Mouse (Mus musculus) heart, adult 2 months (tissue): ENCODE measurements at regions not wholly inside any gene's neighbourhood (a gene's known extent, or its start where the extent isn't known, plus 50 kb on each side); places are given as distances from the start of the nearest gene placed in this dataset.
"Not testable (repeated sequence)": the region's sequence is repeated elsewhere in the genome, so short reads cannot be mapped to it uniquely, and the experiment has no call there.

Experiments used
- DNase-seq, 2 experiments: peaks; one replicate each; pipeline ENCODE4 v3.0.0; 2021
- H3K27ac ChIP-seq: fragments of 200-600 bp; 2 replicates; pipeline ENCODE4 v1.8.1; 2022
- H3K27me3 ChIP-seq: fragments of 200-500 bp; 2 replicates; pipeline ENCODE4 v1.6.1; 2012; ENCODE audit warnings: mild to moderate bottlenecking, low read length, inconsistent platforms, mixed read lengths; ENCODE audit not compliant: control insufficient read depth, insufficient read depth
- H3K36me3 ChIP-seq: fragments of 200-500 bp; 2 replicates; pipeline ENCODE4 v1.6.1; 2012; ENCODE audit warnings: low read length, inconsistent platforms; ENCODE audit not compliant: control insufficient read depth, insufficient read depth
- H3K4me1 ChIP-seq: fragments of 200-500 bp; 2 replicates; pipeline ENCODE4 v1.6.1; 2011; ENCODE audit warnings: low read length; ENCODE audit not compliant: control insufficient read depth, insufficient read depth
- H3K4me3 ChIP-seq: fragments of 200-600 bp; 2 replicates; pipeline ENCODE4 v1.8.1; 2022
- H3K79me2 ChIP-seq: fragments of 200-500 bp; replicated peaks from 2 replicates; pipeline ENCODE4 v1.6.1; 2012; ENCODE audit warnings: mild to moderate bottlenecking, inconsistent platforms, low read length, moderate library complexity, mixed read lengths; ENCODE audit not compliant: control insufficient read depth, insufficient read depth
- H3K9ac ChIP-seq: fragments of 200-500 bp; 2 replicates; pipeline ENCODE4 v1.6.1; 2012; ENCODE audit warnings: low read depth, mild to moderate bottlenecking, control low read depth, inconsistent platforms, low read length, mixed read lengths
- CTCF ChIP-seq: fragments of 200-600 bp; IDR thresholded peaks from 2 replicates; pipeline ENCODE4 v1.8.1; 2022; ENCODE audit warnings: antibody characterized with exemption, mild to moderate bottlenecking, moderate library complexity
- EP300 ChIP-seq: fragments of 200-500 bp; IDR thresholded peaks from 2 replicates; pipeline ENCODE4 v1.6.1; 2011; ENCODE audit warnings: low read depth, low read length, control low read depth; ENCODE audit not compliant: insufficient read depth
- POLR2A ChIP-seq: fragments of 200-500 bp; IDR thresholded peaks from 2 replicates; pipeline ENCODE4 v1.6.1; 2011; ENCODE audit warnings: mild to moderate bottlenecking, low read depth, low read length, control low read depth; ENCODE audit not compliant: insufficient read depth
- WGBS: fragments of 180-500 bp; shearing (Covaris S2); methylation state at CpG from one replicate; pipeline ENCODE4 v1.1.7; 2018; 5-methylcytosine and 5-hydroxymethylcytosine counted together
- intact Hi-C: fragments of 180-260 bp; cut with DNase I; formaldehyde crosslinking; loops from one replicate; pipeline ENCODE4 v1.15.1; 2025

DNA sequence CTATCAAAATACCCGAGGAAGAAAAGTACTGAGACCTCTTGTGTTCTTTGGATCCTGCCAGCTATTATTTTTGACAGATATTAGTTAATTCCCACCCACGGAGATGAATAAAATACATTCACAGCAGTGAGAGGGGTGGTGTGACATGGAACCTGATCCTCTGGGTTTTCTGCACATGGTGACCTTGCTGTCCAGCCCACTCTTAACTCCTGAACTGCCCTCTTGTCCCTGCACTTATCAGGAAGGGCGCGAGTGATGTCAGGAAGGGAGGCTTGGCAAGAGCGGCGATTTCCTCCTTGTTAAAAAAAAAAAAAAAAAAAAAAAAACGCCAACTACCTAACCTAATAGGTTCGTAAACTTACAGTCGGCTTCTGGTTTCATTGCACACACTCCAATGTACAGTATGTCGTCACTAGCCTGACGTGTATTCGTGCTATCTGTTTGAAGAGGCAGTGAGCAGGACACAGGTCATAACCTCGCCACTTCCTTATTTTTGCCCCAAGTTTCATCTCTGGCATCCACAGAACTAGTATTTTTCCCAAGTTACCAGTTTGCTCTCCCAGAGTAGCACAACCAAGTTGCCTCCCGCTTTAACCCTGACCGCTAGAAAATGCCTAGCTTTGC is 83.8 kb downstream of the Otx2 start:
- DNase-seq, result peak in 1 of 2 experiments; percentile 28
- Histone ChIP-seq H3K36me3 (no peaks in the 10 kb centered on the region), H3K27me3 (no peaks in the 10 kb centered on the region), H3K4me1 (peaks cover 3% of the 10 kb centered on the region), H3K4me3 (peak overlapping the region; percentile 32), H3K27ac (peak overlapping the region; percentile 4), H3K9ac (peak overlapping the region; percentile 19), H3K79me2 (no peaks in the 10 kb centered on the region)
- 14% methylated on average over 15 of the region's 15 CpGs for WGBS
- intact Hi-C loops, result no loop called here
- TF ChIP-seq EP300, result no peak
- TF ChIP-seq CTCF, result no peak
- TF ChIP-seq POLR2A, result no peak

DNA sequence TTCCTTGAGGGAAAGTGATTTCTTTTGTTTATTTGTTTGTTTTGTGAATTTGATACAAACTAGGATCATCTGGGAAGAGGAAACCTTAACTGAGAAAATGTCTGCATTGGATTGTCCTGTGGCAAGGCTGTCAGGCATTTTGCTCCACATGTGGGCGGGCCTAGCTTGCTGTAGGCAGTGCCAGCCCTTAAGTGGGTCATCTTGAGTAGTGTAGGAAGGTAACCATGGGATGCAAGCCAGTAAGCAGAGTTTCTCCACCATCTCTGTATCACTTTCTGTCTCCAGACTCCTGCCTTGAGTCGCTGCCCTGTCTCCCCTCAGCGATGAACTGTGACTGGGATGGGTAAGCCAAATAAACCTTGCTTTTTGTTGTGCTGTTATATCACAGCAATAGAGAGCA is 87.8 kb downstream of the Otx2 start:
- no peak for TF ChIP-seq CTCF
- TF ChIP-seq EP300, result no peak
- no peak for TF ChIP-seq POLR2A
- DNase-seq, result no peak
- Histone ChIP-seq H3K27ac (no peak overlapping the region), H3K4me3 (no peak overlapping the region), H3K36me3 (no peaks in the 10 kb centered on the region), H3K9ac (no peak overlapping the region), H3K27me3 (no peaks in the 10 kb centered on the region), H3K79me2 (no peaks in the 10 kb centered on the region), H3K4me1 (peaks cover 3% of the 10 kb centered on the region)
- intact Hi-C loops, result no loop called here
- WGBS, result 97% methylated on average over 3 of the region's 3 CpGs

DNA sequence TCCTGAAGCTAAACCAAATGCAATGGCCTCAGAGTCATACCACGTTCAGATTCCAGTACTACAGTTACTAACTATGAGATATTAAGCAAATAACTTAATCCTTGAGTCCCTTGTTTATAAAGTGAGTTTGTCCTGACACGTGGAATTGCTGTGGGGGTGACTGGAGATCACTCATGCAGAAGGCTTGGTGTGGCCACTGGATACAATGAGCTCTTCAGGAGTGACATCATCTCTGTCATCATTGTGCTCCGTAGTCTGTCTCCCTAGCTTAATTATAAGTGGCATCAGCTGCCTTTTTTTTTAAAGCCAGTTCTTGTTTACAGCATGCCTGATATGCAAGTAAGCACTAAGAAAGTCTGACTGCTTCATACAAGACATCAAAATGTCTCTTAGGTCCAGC is 89.0 kb downstream of the Otx2 start:
- intact Hi-C loops, result no loop called here
- TF ChIP-seq CTCF, result no peak
- TF ChIP-seq POLR2A, result no peak
- no peak for TF ChIP-seq EP300
- no peaks in the 10 kb centered on the region for H3K36me3 ChIP-seq
- DNase-seq, result no peak
- no peak overlapping the region for H3K27ac ChIP-seq
- H3K79me2 ChIP-seq, result no peaks in the 10 kb centered on the region
- no peaks in the 10 kb centered on the region for H3K27me3 ChIP-seq
- no peak overlapping the region for H3K9ac ChIP-seq
- H3K4me3 ChIP-seq, result no peak overlapping the region
- no peaks in the 10 kb centered on the region for H3K4me1 ChIP-seq
- WGBS, result 61% methylated on average over 3 of the region's 3 CpGs

DNA sequence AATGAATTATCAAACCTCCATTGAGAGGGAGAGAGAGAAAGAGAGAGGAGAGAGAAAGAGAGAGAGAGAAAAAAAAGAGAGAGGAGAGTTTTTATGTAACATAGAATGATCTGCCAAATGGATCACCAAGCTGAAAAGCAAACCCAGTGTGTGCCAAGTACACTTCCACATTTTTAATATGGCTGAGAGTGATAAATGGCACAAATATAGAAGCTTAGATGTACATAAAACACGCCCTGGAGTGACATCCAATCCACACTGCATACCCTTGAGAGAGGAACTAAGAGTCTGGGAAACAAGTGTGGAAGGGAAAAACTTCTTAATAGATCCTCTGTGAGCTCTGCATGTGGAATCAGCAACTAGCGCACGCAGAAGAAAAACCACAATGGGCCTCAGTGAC is 90.1 kb downstream of the Otx2 start:
- no peaks in the 10 kb centered on the region for H3K79me2 ChIP-seq
- no peak overlapping the region for H3K27ac ChIP-seq
- 85% methylated on average over 3 of the region's 3 CpGs for WGBS
- H3K27me3 ChIP-seq, result no peaks in the 10 kb centered on the region
- DNase-seq, result no peak
- TF ChIP-seq CTCF, result no peak
- no peak for TF ChIP-seq POLR2A
- TF ChIP-seq EP300, result no peak
- intact Hi-C loops, result no loop called here
- no peak overlapping the region for H3K9ac ChIP-seq
- H3K4me1 ChIP-seq, result no peaks in the 10 kb centered on the region
- H3K4me3 ChIP-seq, result no peak overlapping the region
- H3K36me3 ChIP-seq, result no peaks in the 10 kb centered on the region

DNA sequence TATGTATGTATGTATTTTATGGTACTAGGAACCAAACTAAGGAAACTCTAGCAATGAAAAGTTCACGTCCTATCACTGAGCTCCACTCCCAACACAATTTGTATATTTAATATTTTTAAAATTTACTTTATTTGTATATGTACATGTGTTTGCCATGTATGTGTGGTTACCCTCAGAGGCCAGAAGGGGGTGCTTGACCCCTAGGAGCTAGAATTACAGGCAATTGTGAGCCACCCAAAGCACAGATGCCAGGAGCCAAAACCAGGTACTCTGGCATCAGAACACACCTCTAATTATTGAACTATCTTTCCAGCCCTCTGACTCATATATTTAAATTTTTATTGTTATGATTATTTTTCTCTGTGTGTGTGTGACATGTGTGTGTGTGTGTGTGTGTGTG is 91.5 kb downstream of the Otx2 start:
- H3K79me2 ChIP-seq, result no peaks in the 10 kb centered on the region
- WGBS, result 97% methylated on average over 1 of the region's 1 CpGs
- H3K27me3 ChIP-seq, result no peaks in the 10 kb centered on the region
- no peak overlapping the region for H3K4me3 ChIP-seq
- no peaks in the 10 kb centered on the region for H3K4me1 ChIP-seq
- intact Hi-C loops, result no loop called here
- H3K9ac ChIP-seq, result no peak overlapping the region
- no peaks in the 10 kb centered on the region for H3K36me3 ChIP-seq
- DNase-seq, result no peak
- no peak overlapping the region for H3K27ac ChIP-seq
- no peak for TF ChIP-seq EP300
- peak; percentile 57 for TF ChIP-seq CTCF
- no peak for TF ChIP-seq POLR2A

DNA sequence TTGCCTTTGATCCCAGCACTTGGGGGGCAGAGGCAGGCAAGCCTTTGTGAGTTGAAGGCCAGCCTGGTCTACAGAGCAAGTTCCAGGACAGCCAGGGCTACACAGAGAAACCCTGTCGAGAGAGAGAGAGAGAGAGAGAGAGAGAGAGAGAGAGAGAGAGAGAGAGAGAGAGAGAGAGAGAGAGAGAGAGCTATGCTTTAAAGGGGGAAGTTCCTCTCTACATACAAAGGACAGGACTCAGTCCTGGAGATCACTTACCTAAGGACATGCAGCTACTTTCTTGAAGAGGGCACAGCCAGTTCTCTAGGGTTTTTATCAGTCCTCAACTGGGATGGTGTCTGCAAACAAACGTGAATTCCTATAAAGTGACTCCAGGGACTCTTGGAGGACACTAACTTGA is 92.3 kb downstream of the Otx2 start:
- H3K9ac ChIP-seq, intact Hi-C loops, H3K27ac ChIP-seq, H3K79me2 ChIP-seq, H3K4me3 ChIP-seq, H3K4me1 ChIP-seq, H3K27me3 ChIP-seq, H3K36me3 ChIP-seq, DNase-seq: not testable (repeated sequence)
- 18% methylated on average over 2 of the region's 2 CpGs for WGBS
